Mouse (Mus musculus): ENCODE results near the gene Rnft2. TPM values are rescaled to one million over a fixed set of nuclear protein-coding genes. Genes with fewer than 3 reads are reported as not detected.

Rnft2 gene
- polyA plus RNA-seq, 1 experiment, result 2.1 TPM

- Histone ChIP-seq H3K4me3 (no peak overlapping the region), H3K27me3 (ENCODE audit: control insufficient read depth, insufficient read depth, insufficient read length) (no peaks in the 10 kb centered on the region), H3K36me3 (ENCODE audit: control insufficient read depth, insufficient read depth) (peaks cover 5% of the 10 kb centered on the region), H3K79me2 (ENCODE audit: control insufficient read depth, insufficient read depth) (no peaks in the 10 kb centered on the region), H3K4me2 (ENCODE audit: low read depth) (no peak overlapping the region), H3ac (ENCODE audit: control insufficient read depth, insufficient read length) (no peak overlapping the region)
- TF ChIP-seq MYOD1 (IDR thresholded peaks at IDR 0.05; ENCODE audit: control insufficient read depth in 1 of 3, insufficient read length in 2 of 3, low read depth in 2 of 3) (no peak), TCF12 (IDR thresholded peaks at IDR 0.05; ENCODE audit: insufficient read depth, poor library complexity, severe bottlenecking) (no peak), USF1 (IDR thresholded peaks at IDR 0.05; ENCODE audit: low read depth) (no peak), POLR2AphosphoS2 (IDR thresholded peaks at IDR 0.05; ENCODE audit: insufficient read length, low read depth) (no peak), E2F4 (IDR thresholded peaks at IDR 0.05; ENCODE audit: insufficient read depth) (no peak), CEBPB (IDR thresholded peaks at IDR 0.05; ENCODE audit: insufficient read depth, poor library complexity, severe bottlenecking) (no peak), MAX (IDR thresholded peaks at IDR 0.05; ENCODE audit: low read depth) (no peak), MYOG (IDR thresholded peaks at IDR 0.05; ENCODE audit: control insufficient read depth in 1 of 3, insufficient read depth in 1 of 3, insufficient read length in 2 of 3, low read depth in 2 of 3) (no peak), REST (IDR thresholded peaks at IDR 0.05; ENCODE audit: insufficient read depth, insufficient read length) (no peak), SRF (IDR thresholded peaks at IDR 0.05; ENCODE audit: control insufficient read depth, insufficient read length, low read depth) (no peak), POLR2A (IDR thresholded peaks at IDR 0.05; ENCODE audit: insufficient read length, low read depth) (no peak), TCF3 (IDR thresholded peaks at IDR 0.05; ENCODE audit: insufficient read length, low read depth) (no peak)
Measured at GRCm38 (mm10) chr5:118256981-118257380, 12.1 kb upstream of the Rnft2 start.

GRCm38 (mm10) chr5:118253551-118253950 is 8.6 kb upstream of the Rnft2 start:
- H3K4me2 ChIP-seq (ENCODE audit: low read depth), result no peak overlapping the region
- no peak overlapping the region for H3ac ChIP-seq (ENCODE audit: control insufficient read depth, insufficient read length)
- TF ChIP-seq MYOG (IDR thresholded peaks at IDR 0.05; ENCODE audit: control insufficient read depth in 1 of 3, insufficient read depth in 1 of 3, insufficient read length in 2 of 3, low read depth in 2 of 3), result no peak
- no peak for TF ChIP-seq E2F4 (IDR thresholded peaks at IDR 0.05; ENCODE audit: insufficient read depth)
- TF ChIP-seq USF1 (IDR thresholded peaks at IDR 0.05; ENCODE audit: low read depth), result no peak
- TF ChIP-seq TCF3 (IDR thresholded peaks at IDR 0.05; ENCODE audit: insufficient read length, low read depth), result no peak
- no peak for TF ChIP-seq POLR2AphosphoS2 (IDR thresholded peaks at IDR 0.05; ENCODE audit: insufficient read length, low read depth)
- TF ChIP-seq MAX (IDR thresholded peaks at IDR 0.05; ENCODE audit: low read depth), result no peak
- no peak for TF ChIP-seq MYOD1 (IDR thresholded peaks at IDR 0.05; ENCODE audit: control insufficient read depth in 1 of 3, insufficient read length in 2 of 3, low read depth in 2 of 3)
- TF ChIP-seq SRF (IDR thresholded peaks at IDR 0.05; ENCODE audit: control insufficient read depth, insufficient read length, low read depth), result no peak
- TF ChIP-seq POLR2A (IDR thresholded peaks at IDR 0.05; ENCODE audit: insufficient read length, low read depth), result no peak
- TF ChIP-seq REST (IDR thresholded peaks at IDR 0.05; ENCODE audit: insufficient read depth, insufficient read length), result no peak
- no peak overlapping the region for H3K4me3 ChIP-seq
- no peaks in the 10 kb centered on the region for H3K79me2 ChIP-seq (ENCODE audit: control insufficient read depth, insufficient read depth)
- H3K27me3 ChIP-seq (ENCODE audit: control insufficient read depth, insufficient read depth, insufficient read length), result no peaks in the 10 kb centered on the region
- peaks cover 5% of the 10 kb centered on the region for H3K36me3 ChIP-seq (ENCODE audit: control insufficient read depth, insufficient read depth)

- Histone ChIP-seq H3K4me3 (no peak overlapping the region), H3K27me3 (ENCODE audit: control insufficient read depth, insufficient read depth, insufficient read length) (no peaks in the 10 kb centered on the region), H3K4me2 (ENCODE audit: low read depth) (no peak overlapping the region), H3K36me3 (ENCODE audit: control insufficient read depth, insufficient read depth) (no peaks in the 10 kb centered on the region), H3ac (ENCODE audit: control insufficient read depth, insufficient read length) (no peak overlapping the region), H3K79me2 (ENCODE audit: control insufficient read depth, insufficient read depth) (no peaks in the 10 kb centered on the region)
- no peak for TF ChIP-seq REST (IDR thresholded peaks at IDR 0.05; ENCODE audit: insufficient read depth, insufficient read length)
- no peak for TF ChIP-seq CEBPB (IDR thresholded peaks at IDR 0.05; ENCODE audit: insufficient read depth, poor library complexity, severe bottlenecking)
- TF ChIP-seq TCF3 (IDR thresholded peaks at IDR 0.05; ENCODE audit: insufficient read length, low read depth), result no peak
- TF ChIP-seq MAX (IDR thresholded peaks at IDR 0.05; ENCODE audit: low read depth), result no peak
- TF ChIP-seq USF1 (IDR thresholded peaks at IDR 0.05; ENCODE audit: low read depth), result no peak
- no peak for TF ChIP-seq TCF12 (IDR thresholded peaks at IDR 0.05; ENCODE audit: insufficient read depth, poor library complexity, severe bottlenecking)
- no peak for TF ChIP-seq POLR2AphosphoS2 (IDR thresholded peaks at IDR 0.05; ENCODE audit: insufficient read length, low read depth)
- no peak for TF ChIP-seq MYOD1 (IDR thresholded peaks at IDR 0.05; ENCODE audit: control insufficient read depth in 1 of 3, insufficient read length in 2 of 3, low read depth in 2 of 3)
- TF ChIP-seq SRF (IDR thresholded peaks at IDR 0.05; ENCODE audit: control insufficient read depth, insufficient read length, low read depth), result no peak
- TF ChIP-seq MYOG (IDR thresholded peaks at IDR 0.05; ENCODE audit: control insufficient read depth in 1 of 3, insufficient read depth in 1 of 3, insufficient read length in 2 of 3, low read depth in 2 of 3), result no peak
- no peak for TF ChIP-seq POLR2A (IDR thresholded peaks at IDR 0.05; ENCODE audit: insufficient read length, low read depth)
- TF ChIP-seq E2F4 (IDR thresholded peaks at IDR 0.05; ENCODE audit: insufficient read depth), result no peak
Measured at GRCm38 (mm10) chr5:118250987-118251386, 6.1 kb upstream of the Rnft2 start.

- Histone ChIP-seq H3K27me3 (ENCODE audit: control insufficient read depth, insufficient read depth, insufficient read length) (no peaks in the 10 kb centered on the region), H3K4me3 (no peak overlapping the region), H3K36me3 (ENCODE audit: control insufficient read depth, insufficient read depth) (no peaks in the 10 kb centered on the region), H3K79me2 (ENCODE audit: control insufficient read depth, insufficient read depth) (peaks cover 5% of the 10 kb centered on the region), H3ac (ENCODE audit: control insufficient read depth, insufficient read length) (no peak overlapping the region), H3K4me2 (ENCODE audit: low read depth) (no peak overlapping the region)
- TF ChIP-seq SRF (IDR thresholded peaks at IDR 0.05; ENCODE audit: control insufficient read depth, insufficient read length, low read depth) (no peak), MYOD1 (IDR thresholded peaks at IDR 0.05; ENCODE audit: control insufficient read depth in 1 of 3, insufficient read length in 2 of 3, low read depth in 2 of 3) (no peak), TCF3 (IDR thresholded peaks at IDR 0.05; ENCODE audit: insufficient read length, low read depth) (no peak), TCF12 (IDR thresholded peaks at IDR 0.05; ENCODE audit: insufficient read depth, poor library complexity, severe bottlenecking) (no peak), REST (IDR thresholded peaks at IDR 0.05; ENCODE audit: insufficient read depth, insufficient read length) (no peak), POLR2A (IDR thresholded peaks at IDR 0.05; ENCODE audit: insufficient read length, low read depth) (no peak), USF1 (IDR thresholded peaks at IDR 0.05; ENCODE audit: low read depth) (no peak), E2F4 (IDR thresholded peaks at IDR 0.05; ENCODE audit: insufficient read depth) (no peak), MYOG (IDR thresholded peaks at IDR 0.05; ENCODE audit: control insufficient read depth in 1 of 3, insufficient read depth in 1 of 3, insufficient read length in 2 of 3, low read depth in 2 of 3) (no peak), MAX (IDR thresholded peaks at IDR 0.05; ENCODE audit: low read depth) (no peak), POLR2AphosphoS2 (IDR thresholded peaks at IDR 0.05; ENCODE audit: insufficient read length, low read depth) (no peak), CEBPB (IDR thresholded peaks at IDR 0.05; ENCODE audit: insufficient read depth, poor library complexity, severe bottlenecking) (no peak)
Measured at GRCm38 (mm10) chr5:118247378-118247777, 2.5 kb upstream of the Rnft2 start.
